In the genomic region with DNA sequence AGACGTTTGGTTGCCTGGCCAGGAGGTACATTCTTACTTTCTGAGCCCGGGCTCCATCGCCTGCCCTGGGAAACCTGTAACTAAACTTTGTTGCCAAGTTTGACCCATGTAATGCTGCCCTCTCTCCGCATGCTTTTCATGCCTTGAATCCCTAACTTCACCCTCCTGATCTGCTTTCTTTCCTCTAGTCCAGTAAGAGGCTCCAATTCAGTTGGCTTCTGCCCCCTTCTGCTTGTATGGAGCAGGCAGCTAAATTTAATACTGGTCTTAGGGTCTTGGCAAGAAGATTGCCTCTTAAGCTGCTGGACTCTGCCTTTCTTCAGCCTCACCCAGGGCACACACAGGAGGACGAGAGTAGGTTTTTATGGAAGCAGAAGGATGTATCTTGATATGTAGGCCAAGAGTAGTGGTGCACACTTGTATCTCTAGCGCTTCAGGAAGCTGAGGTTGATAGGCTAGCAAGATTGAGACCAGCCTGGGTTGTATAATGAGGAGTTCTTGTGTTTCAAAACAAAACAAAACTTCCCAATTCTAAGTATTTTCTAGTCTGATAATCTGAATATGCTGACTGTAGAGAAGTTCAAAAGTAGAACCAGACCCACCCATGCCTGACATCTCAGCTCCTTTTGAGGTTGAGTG, we compare ENCODE assay signal across 8 mouse cellular contexts. TPM values are rescaled to one million over a fixed set of nuclear protein-coding genes. Genes with fewer than 3 reads are reported as not detected.
DNase-seq lines count a peak whose midpoint lies in the region; ATAC-seq and TF ChIP-seq lines count a peak whose summit lies in the region.

No protein-coding gene starts in this region.

- peak overlapping the region; percentile 59 for H3K4me3 ChIP-seq in lung, embryonic 16.5 days (ENCODE audit: low read length)
- H3K4me3 ChIP-seq in embryonic facial prominence, embryonic 14.5 days (ENCODE audit: low read depth, low read length), result peak overlapping the region; percentile 51
- peak overlapping the region; percentile 40 for H3K4me3 ChIP-seq in intestine, postnatal 0 days (ENCODE audit: low read depth, low read length)
- H3K4me3 ChIP-seq in neural tube, embryonic 15.5 days (replicated peaks), result peak overlapping the region; percentile 49

- H3K4me2 ChIP-seq in lung, embryonic 16.5 days (ENCODE audit: low read depth, low read length), result peak overlapping the region; percentile 87
- peak overlapping the region; percentile 90 for H3K4me2 ChIP-seq in embryonic facial prominence, embryonic 14.5 days (ENCODE audit: low read depth, low read length)
- peak overlapping the region; percentile 71 for H3K4me2 ChIP-seq in intestine, postnatal 0 days (replicated peaks; ENCODE audit: low read depth)
- H3K4me2 ChIP-seq in neural tube, embryonic 15.5 days, result peak overlapping the region; percentile 74

- WGBS in lung, embryonic 16.5 days, result 26% methylated on average over 6 of the region's 6 CpGs
- 26% methylated on average over 6 of the region's 6 CpGs for WGBS in embryonic facial prominence, embryonic 14.5 days
- WGBS in intestine, postnatal 0 days, result 18% methylated on average over 6 of the region's 6 CpGs
- WGBS in neural tube, embryonic 15.5 days, result 30% methylated on average over 6 of the region's 6 CpGs

- H3K36me3 ChIP-seq in lung, embryonic 16.5 days (ENCODE audit: control insufficient read depth, insufficient read depth, low read length), result no peaks in the 10 kb centered on the region
- no peaks in the 10 kb centered on the region for H3K36me3 ChIP-seq in embryonic facial prominence, embryonic 14.5 days (ENCODE audit: control insufficient read depth, insufficient read depth, low read length)
- H3K36me3 ChIP-seq in intestine, postnatal 0 days (ENCODE audit: control insufficient read depth, insufficient read depth), result no peaks in the 10 kb centered on the region
- no peaks in the 10 kb centered on the region for H3K36me3 ChIP-seq in neural tube, embryonic 15.5 days

- ATAC-seq in lung, embryonic 16.5 days (ENCODE audit: low read depth), result 0 out of 2 replicates have a peak, but pooled peaks have one; percentile 0
- no peak for ATAC-seq in embryonic facial prominence, embryonic 14.5 days (ENCODE audit: low read depth)
- no peak for ATAC-seq in intestine, postnatal 0 days
- no peak; the same call in 1 of the 2 replicates for ATAC-seq in neural tube, embryonic 15.5 days (ENCODE audit: low FRiP score)

- DNase-seq in lung, postnatal 25 days (ENCODE audit: low spot score), result no peak
- DNase-seq in embryonic facial prominence, embryonic 14.5 days (ENCODE audit: low spot score), result no peak
- no peak for DNase-seq in frontal cortex, postnatal 36 days (ENCODE audit: low spot score in 2 of 2)
- DNase-seq in cerebellum, postnatal 14 days, result no peak
- no peak for DNase-seq in lung, postnatal 10 days

- H3K27ac ChIP-seq in lung, embryonic 16.5 days (ENCODE audit: low read length), result peak overlapping the region; percentile 94
- peak overlapping the region; percentile 97 for H3K27ac ChIP-seq in embryonic facial prominence, embryonic 14.5 days (replicated peaks; ENCODE audit: low read depth, low read length)
- H3K27ac ChIP-seq in intestine, postnatal 0 days (ENCODE audit: low read depth, low read length), result peak overlapping the region; percentile 90
- H3K27ac ChIP-seq in neural tube, embryonic 15.5 days (replicated peaks), result peak overlapping the region; percentile 92

- no peaks in the 10 kb centered on the region for H3K9me3 ChIP-seq in lung, embryonic 16.5 days (ENCODE audit: control insufficient read depth, low read length)
- H3K9me3 ChIP-seq in embryonic facial prominence, embryonic 14.5 days (ENCODE audit: control insufficient read depth, low read length), result no peaks in the 10 kb centered on the region
- H3K9me3 ChIP-seq in intestine, postnatal 0 days (ENCODE audit: control insufficient read depth), result no peaks in the 10 kb centered on the region
- H3K9me3 ChIP-seq in neural tube, embryonic 15.5 days (replicated peaks), result no peaks in the 10 kb centered on the region

- H3K9ac ChIP-seq in lung, embryonic 16.5 days (ENCODE audit: low read length), result peak overlapping the region; percentile 71
- peak overlapping the region; percentile 69 for H3K9ac ChIP-seq in embryonic facial prominence, embryonic 14.5 days (ENCODE audit: low read depth, low read length)
- peak overlapping the region; percentile 56; the same call in 1 of the 2 replicates for H3K9ac ChIP-seq in intestine, postnatal 0 days (ENCODE audit: low read depth, low read length)
- peak overlapping the region; percentile 58; the same call in 1 of the 2 replicates for H3K9ac ChIP-seq in neural tube, embryonic 15.5 days (replicated peaks)

- TF ChIP-seq CTCF in intestine, postnatal 0 days (IDR thresholded peaks at IDR 0.05; ENCODE audit: low read depth), result peak; percentile 33; the same call in 1 of the 2 replicates

- no peaks in the 10 kb centered on the region for H3K27me3 ChIP-seq in lung, embryonic 16.5 days (ENCODE audit: control insufficient read depth, insufficient read depth, low read depth, low read length)
- no peaks in the 10 kb centered on the region for H3K27me3 ChIP-seq in embryonic facial prominence, embryonic 14.5 days (replicated peaks; ENCODE audit: control insufficient read depth, insufficient read depth, low read length)
- no peaks in the 10 kb centered on the region for H3K27me3 ChIP-seq in intestine, postnatal 0 days (replicated peaks; ENCODE audit: control insufficient read depth, insufficient read depth, low read length)
- H3K27me3 ChIP-seq in neural tube, embryonic 15.5 days (replicated peaks), result no peaks in the 10 kb centered on the region

- H3K4me1 ChIP-seq in lung, embryonic 16.5 days (replicated peaks; ENCODE audit: control insufficient read depth, insufficient read depth, low read length), result peaks cover 52% of the 10 kb centered on the region
- H3K4me1 ChIP-seq in embryonic facial prominence, embryonic 14.5 days (ENCODE audit: control insufficient read depth, insufficient read depth, low read length), result peaks cover 56% of the 10 kb centered on the region
- H3K4me1 ChIP-seq in intestine, postnatal 0 days (replicated peaks; ENCODE audit: control insufficient read depth, insufficient read depth, low read length), result peaks cover 29% of the 10 kb centered on the region
- H3K4me1 ChIP-seq in neural tube, embryonic 15.5 days, result peaks cover 68% of the 10 kb centered on the region

RNA-seq across cellular contexts. Expression of gene Rai1, which starts 10.9 kb away (rescaled TPM):
- polyA plus RNA-seq in lung, embryonic 16.5 days (2015; fragmentation: Nextera tagmentation; extraction: Ambion mirVana), result 22.9 and 23.9 TPM in 2 replicates
- polyA plus RNA-seq in embryonic facial prominence, embryonic 14.5 days (2014; fragmentation: Nextera tagmentation; extraction: Ambion mirVana), result 23.9 and 27.6 TPM in 2 replicates
- polyA plus RNA-seq in intestine, postnatal 0 days (2015; fragmentation: Nextera tagmentation; extraction: Ambion mirVana), result 10.1 and 10.6 TPM in 2 replicates
- polyA plus RNA-seq in neural tube, embryonic 15.5 days (2015; fragmentation: Nextera tagmentation; extraction: Ambion mirVana), result 26.5 and 27.4 TPM in 2 replicates
